Mouse (Mus musculus) CH12.LX (cell line): ENCODE results near the gene Gm45902. TPM values are rescaled to one million over a fixed set of nuclear protein-coding genes. Genes with fewer than 3 reads are reported as not detected.
A peak's percentile ranks its signal among the peaks of the same experiment; 100 is the strongest.

Experiments
- DNase-seq: peaks from one replicate; pipeline ENCODE4 v3.0.0-alpha.2; 2013; ENCODE audit errors: extremely low read depth
- H3K27ac ChIP-seq: 2 replicates; pipeline ENCODE4 v1.5.1; 2012; ENCODE audit warnings: low read depth, mild to moderate bottlenecking, control low read depth, moderate library complexity; ENCODE audit not compliant: insufficient read depth
- H3K27me3 ChIP-seq: replicated peaks from 2 replicates; pipeline ENCODE3; 2012; ENCODE audit warnings: inconsistent platforms
- H3K36me3 ChIP-seq, 2 experiments: replicated peaks in 1 of 2; 2 replicates each; pipeline versions ENCODE3 to v1.6.1; 2012; ENCODE audit warnings: inconsistent platforms in 1 of 2, low read length in 1 of 2, mild to moderate bottlenecking in 1 of 2, mixed read lengths in 1 of 2, moderate library complexity in 1 of 2; ENCODE audit not compliant: control insufficient read depth in 1 of 2, insufficient read depth in 1 of 2
- H3K4me1 ChIP-seq, 2 experiments: 2 replicates each; pipeline ENCODE4 v1.6.1; 2012; ENCODE audit warnings: inconsistent platforms in 1 of 2, moderate library complexity in 1 of 2; ENCODE audit not compliant: insufficient read depth in 2 of 2, control insufficient read depth in 1 of 2
- H3K4me2 ChIP-seq: 2 replicates; pipeline ENCODE4 v1.6.1; 2012; ENCODE audit warnings: low read depth, mild to moderate bottlenecking, control low read depth; ENCODE audit not compliant: poor library complexity, insufficient read depth, severe bottlenecking
- H3K4me3 ChIP-seq, 3 experiments: fragments of 150-350 bp in 1 of 3; sonication (generic) in 1 of 3; replicated peaks in 1 of 3; 2 replicates each; pipeline versions ENCODE3 to v1.5.1; 2011 to 2012; ENCODE audit warnings: low read depth in 2 of 3, low read length in 2 of 3, mild to moderate bottlenecking in 2 of 3, moderate library complexity in 2 of 3, control low read depth in 1 of 3, improper control_type of control experiment in 1 of 3, inconsistent platforms in 1 of 3, mixed read lengths in 1 of 3; ENCODE audit not compliant: poor library complexity in 1 of 3
- H3K79me2 ChIP-seq: replicated peaks from 2 replicates; pipeline ENCODE4 v1.6.1; 2012; ENCODE audit warnings: mild to moderate bottlenecking, moderate library complexity; ENCODE audit not compliant: control insufficient read depth, poor library complexity, insufficient read depth, severe bottlenecking; ENCODE audit errors: extremely low read depth
- H3K9ac ChIP-seq: 2 replicates; pipeline ENCODE4 v1.6.1; 2012; ENCODE audit warnings: low read depth, mild to moderate bottlenecking, control low read depth, moderate library complexity; ENCODE audit not compliant: insufficient read depth
- H3K9me3 ChIP-seq: replicated peaks from 2 replicates; pipeline ENCODE3; 2012; ENCODE audit warnings: low read length, inconsistent platforms, mixed read lengths
- BHLHE40 ChIP-seq: IDR thresholded peaks from 2 replicates; pipeline ENCODE4 v1.6.1; 2011; ENCODE audit warnings: mild to moderate bottlenecking, low read depth, low read length, improper control_type of control experiment
- CHD1 ChIP-seq: IDR thresholded peaks from 2 replicates; pipeline ENCODE4 v1.6.1; 2012; ENCODE audit warnings: low read depth, low read length, improper control_type of control experiment, inconsistent platforms
- CHD2 ChIP-seq: IDR thresholded peaks from 2 replicates; pipeline ENCODE4 v1.6.1; 2011; ENCODE audit warnings: low read length, improper control_type of control experiment
- CTCF ChIP-seq, 2 experiments: IDR thresholded peaks in 1 of 2; conservative IDR thresholded peaks in 1 of 2; 2 replicates each; pipeline ENCODE4 v1.5.1; 2011 to 2012; ENCODE audit warnings: low read depth in 2 of 2, low read length in 2 of 2, improper control_type of control experiment in 1 of 2, inconsistent platforms in 1 of 2, mild to moderate bottlenecking in 1 of 2, moderate library complexity in 1 of 2
- E2F4 ChIP-seq: IDR thresholded peaks from 2 replicates; pipeline ENCODE4 v1.6.1; 2011; ENCODE audit warnings: low read depth, low read length, improper control_type of control experiment; ENCODE audit not compliant: insufficient replicate concordance
- ELF1 ChIP-seq: IDR thresholded peaks from 2 replicates; pipeline ENCODE4 v1.6.1; 2014; ENCODE audit warnings: low read depth, mild to moderate bottlenecking, inconsistent platforms, low read length, improper control_type of control experiment
- EP300 ChIP-seq: IDR thresholded peaks from 2 replicates; pipeline ENCODE4 v1.6.1; 2011; ENCODE audit warnings: low read length, improper control_type of control experiment
- ETS1 ChIP-seq: conservative IDR thresholded peaks from 2 replicates; pipeline ENCODE4 v1.6.1; 2012; ENCODE audit warnings: low read depth, mild to moderate bottlenecking, inconsistent platforms, low read length, improper control_type of control experiment, moderate library complexity
- GABPA ChIP-seq: IDR thresholded peaks from 2 replicates; pipeline ENCODE4 v1.6.1; 2012; ENCODE audit warnings: low read depth, low read length, improper control_type of control experiment, inconsistent platforms; ENCODE audit not compliant: insufficient replicate concordance
- HCFC1 ChIP-seq: IDR thresholded peaks from 2 replicates; pipeline ENCODE4 v1.6.1; 2012; ENCODE audit warnings: low read depth, mild to moderate bottlenecking, inconsistent platforms, low read length, improper control_type of control experiment
- JUN ChIP-seq: IDR thresholded peaks from 2 replicates; pipeline ENCODE4 v1.6.1; 2011; ENCODE audit warnings: low read depth, mild to moderate bottlenecking, low read length, improper control_type of control experiment, moderate library complexity; ENCODE audit not compliant: insufficient read depth
- JUND ChIP-seq: conservative IDR thresholded peaks from 2 replicates; pipeline ENCODE4 v1.6.1; 2011; ENCODE audit warnings: low read depth, low read length, improper control_type of control experiment
- KAT2A ChIP-seq: IDR thresholded peaks from 2 replicates; pipeline ENCODE4 v1.6.1; 2012; ENCODE audit warnings: low read length, improper control_type of control experiment, inconsistent platforms; ENCODE audit not compliant: insufficient replicate concordance
- MAFK ChIP-seq: IDR thresholded peaks from 2 replicates; pipeline ENCODE4 v1.6.1; 2011; ENCODE audit warnings: low read length, improper control_type of control experiment; ENCODE audit not compliant: insufficient replicate concordance
- MAX ChIP-seq: IDR thresholded peaks from 2 replicates; pipeline ENCODE4 v1.6.1; 2011; ENCODE audit warnings: low read length, improper control_type of control experiment
- MAZ ChIP-seq: IDR thresholded peaks from 2 replicates; pipeline ENCODE4 v1.6.1; 2012; ENCODE audit warnings: low read depth, mild to moderate bottlenecking, inconsistent platforms, low read length, improper control_type of control experiment, moderate library complexity
- MEF2A ChIP-seq: IDR thresholded peaks from 2 replicates; pipeline ENCODE4 v1.6.1; 2014; ENCODE audit warnings: low read depth, mild to moderate bottlenecking, inconsistent platforms, low read length, improper control_type of control experiment, borderline replicate concordance
- MXI1 ChIP-seq: IDR thresholded peaks from 2 replicates; pipeline ENCODE4 v1.6.1; 2011; ENCODE audit warnings: mild to moderate bottlenecking, low read depth, low read length, improper control_type of control experiment
- MYC ChIP-seq: IDR thresholded peaks from 2 replicates; pipeline ENCODE4 v1.6.1; 2011; ENCODE audit warnings: low read depth, mild to moderate bottlenecking, improper control_type of control experiment, low read length
- NELFE ChIP-seq: IDR thresholded peaks from 2 replicates; pipeline ENCODE4 v1.6.1; 2011; ENCODE audit warnings: low read depth, low read length, improper control_type of control experiment
- NRF1 ChIP-seq: IDR thresholded peaks from 2 replicates; pipeline ENCODE4 v1.6.1; 2014; ENCODE audit warnings: low read depth, mild to moderate bottlenecking, inconsistent platforms, low read length, improper control_type of control experiment, moderate library complexity
- PAX5 ChIP-seq: IDR thresholded peaks from 2 replicates; pipeline ENCODE4 v1.6.1; 2012; ENCODE audit warnings: low read length, inconsistent platforms, mixed read lengths
- POLR2A ChIP-seq: IDR thresholded peaks from 2 replicates; pipeline ENCODE4 v1.6.1; 2011; ENCODE audit warnings: low read depth, mild to moderate bottlenecking, improper control_type of control experiment, low read length
- POLR2AphosphoS2 ChIP-seq: IDR thresholded peaks from 2 replicates; pipeline ENCODE4 v1.6.1; 2011; ENCODE audit warnings: low read depth, low read length, improper control_type of control experiment
- RAD21 ChIP-seq: IDR thresholded peaks from 2 replicates; pipeline ENCODE4 v1.6.1; 2011; ENCODE audit warnings: low read depth, mild to moderate bottlenecking, low read length, improper control_type of control experiment, moderate library complexity
- RCOR1 ChIP-seq: conservative IDR thresholded peaks from 2 replicates; pipeline ENCODE4 v1.6.1; 2012; ENCODE audit warnings: low read depth, mild to moderate bottlenecking, inconsistent platforms, low read length, improper control_type of control experiment
- SIN3A ChIP-seq: IDR thresholded peaks from 2 replicates; pipeline ENCODE4 v1.6.1; 2012; ENCODE audit warnings: low read length, improper control_type of control experiment, inconsistent platforms
- SMC3 ChIP-seq: IDR thresholded peaks from 2 replicates; pipeline ENCODE4 v1.6.1; 2011; ENCODE audit warnings: low read depth, low read length, improper control_type of control experiment
- TBP ChIP-seq: conservative IDR thresholded peaks from 2 replicates; pipeline ENCODE4 v1.6.1; 2011; ENCODE audit warnings: low read depth, low read length, improper control_type of control experiment
- TCF12 ChIP-seq: IDR thresholded peaks from 2 replicates; pipeline ENCODE4 v1.6.1; 2014; ENCODE audit warnings: low read depth, mild to moderate bottlenecking, inconsistent platforms, low read length, improper control_type of control experiment
- UBTF ChIP-seq: IDR thresholded peaks from 2 replicates; pipeline ENCODE4 v1.6.1; 2012; ENCODE audit warnings: low read depth, mild to moderate bottlenecking, inconsistent platforms, low read length, improper control_type of control experiment, moderate library complexity
- USF1 ChIP-seq: IDR thresholded peaks from 2 replicates; pipeline ENCODE4 v1.6.1; 2014; ENCODE audit warnings: low read depth, mild to moderate bottlenecking, inconsistent platforms, low read length, improper control_type of control experiment
- USF2 ChIP-seq: conservative IDR thresholded peaks from 2 replicates; pipeline ENCODE4 v1.6.1; 2011; ENCODE audit warnings: low read depth, low read length, improper control_type of control experiment
- ZC3H11A ChIP-seq: IDR thresholded peaks from 2 replicates; pipeline ENCODE4 v1.6.1; 2012; ENCODE audit warnings: low read depth, mild to moderate bottlenecking, inconsistent platforms, low read length, improper control_type of control experiment
- ZKSCAN1 ChIP-seq: IDR thresholded peaks from 2 replicates; pipeline ENCODE4 v1.6.1; 2012; ENCODE audit warnings: low read depth, inconsistent platforms, low read length, improper control_type of control experiment, borderline replicate concordance
- ZMIZ1 ChIP-seq: IDR thresholded peaks from 2 replicates; pipeline ENCODE4 v1.6.1; 2012; ENCODE audit warnings: low read depth, mild to moderate bottlenecking, inconsistent platforms, low read length, improper control_type of control experiment
- ZNF384 ChIP-seq: IDR thresholded peaks from 2 replicates; pipeline ENCODE4 v1.6.1; 2012; ENCODE audit warnings: low read depth, low read length, improper control_type of control experiment, inconsistent platforms
- dilution Hi-C: fragments of 300-500 bp; cut with MboI; formaldehyde crosslinking; loops from 2 replicates; pipeline ENCODE4 v1.14.3; 2020; ENCODE audit warnings: low sequenced_read_pairs; ENCODE audit not compliant: extremely low pct_unique_long_range_greater_than_20kb, extremely low pct_ligation_motif_present
- in situ Hi-C: fragments of 300-500 bp; cut with MboI; formaldehyde crosslinking; loops from 3 replicates; pipeline ENCODE4 v1.14.3; 2019; ENCODE audit warnings: low sequenced_read_pairs, low pct_ligation_motif_present, low pct_unique_long_range_greater_than_20kb, mixed read lengths
- polyA plus RNA-seq: library from polyadenylated mRNA; unstranded; fragments of >175 nt; gene quantifications from 2 replicates; pipeline ENCODE4 v1.2.1, GENCODE M21; 2012; ENCODE audit warnings: low read depth; ENCODE audit not compliant: insufficient read length
- total RNA-seq, 2 experiments: library from RNA; depleted of rRNA; stranded (reverse); fragments of 300-350 nt in 1 of 2; fragments of >200 nt in 1 of 2; gene quantifications; 2 replicates each; pipeline ENCODE4 v1.2.3; 2012 to 2014

Gene Gm45902
- total RNA-seq (2012; rRNA removed) (3.8 and 4.9 TPM in 2 replicates), total RNA-seq (2014; rRNA removed) (6.1 and 6.4 TPM in 2 replicates), polyA plus RNA-seq (4.9 TPM in 2 replicates)

- H3K9me3 ChIP-seq, result no peaks in the 10 kb centered on the region
- H3K36me3 ChIP-seq, result peaks cover 22 to 30% of the 10 kb centered on the region in 2 experiments
- in situ Hi-C loops (no loop called here), dilution Hi-C loops (no loop called here)
- DNase-seq, result peak; percentile 99
- H3K9ac ChIP-seq, result peak within 1 kb of the TSS; percentile 87
- H3K4me2 ChIP-seq, result peak within 1 kb of the TSS; percentile 83
- peak within 1 kb of the TSS; percentile 84 to 98 (median 87) for H3K4me3 ChIP-seq
- H3K27me3 ChIP-seq, result no peaks in the 10 kb centered on the region
- peak within 1 kb of the TSS; percentile 65 for H3K27ac ChIP-seq
- peaks cover 28% of the 10 kb centered on the region for H3K79me2 ChIP-seq
- H3K4me1 ChIP-seq, result peaks cover 4 to 15% of the 10 kb centered on the region in 2 experiments; a peak in 2 of 4 replicates
- TF ChIP-seq MYC (peak; percentile 88), MAZ (peak; percentile 92), MAX (peak; percentile 89), MXI1 (peak; percentile 80), USF1 (no peak), ZC3H11A (no peak), E2F4 (peak; percentile 90; the same call in 1 of the 2 replicates), CHD1 (no peak), ZKSCAN1 (no peak), NELFE (peak; percentile 65), HCFC1 (peak; percentile 78), PAX5 (no peak), POLR2A (peak; percentile 90), ELF1 (peak; percentile 95), BHLHE40 (peak; percentile 37; the same call in 1 of the 2 replicates), ETS1 (no peak; the same call in 1 of the 2 replicates), CHD2 (peak; percentile 97), NRF1 (peak; percentile 67), TBP (peak; percentile 59), USF2 (no peak), JUN (no peak), RCOR1 (no peak), RAD21 (no peak), GABPA (no peak), POLR2AphosphoS2 (peak; percentile 86; the same call in 1 of the 2 replicates), JUND (no peak; the same call in 1 of the 2 replicates), EP300 (no peak), KAT2A (0 out of 2 replicates have a peak, but pooled peaks have one; percentile 63), SIN3A (peak; percentile 86), ZMIZ1 (peak; percentile 82), SMC3 (no peak), CTCF (conservative IDR thresholded peaks at IDR 0.05 in 1 of 2, IDR thresholded peaks at IDR 0.05 in 1 of 2; ENCODE audit: low read depth in 2 of 2, low read length in 2 of 2) (no peak), MEF2A (no peak), MAFK (no peak), TCF12 (peak; percentile 59), ZNF384 (no peak), UBTF (0 out of 2 replicates have a peak, but pooled peaks have one; percentile 41)
These were observed at the start of gene Gm45902, which contains the start of the genes Hspa14 and Cdnf for GRCm38 (mm10) chr2:3512552-3513454. TSS of gene Gm45902 (minus strand) at chr2:3512790. TSS of gene Hspa14 (minus strand) at chr2:3512814. TSS of gene Cdnf (plus strand) at chr2:3513030.
